Mouse (Mus musculus): ENCODE measurements around the gene Cby1. TPM values are rescaled to one million over a fixed set of nuclear protein-coding genes. Genes with fewer than 3 reads are reported as not detected.

The Cby1 gene
- total RNA-seq (2021) = 10 to 100 TPM; 55.6 to 60.1 TPM

GRCm38 (mm10) chr15:79658531-79659375 is at the start of gene Cby1, which contains the start of gene Fam227a:
Gene Cby1 (plus strand): TSS chr15:79659199.
Gene Fam227a (minus strand): TSS chr15:79658956.
- intact Hi-C loops (cut with DNase I) = no loop called here
- peak; percentile 97 for DNase-seq

GRCm38 (mm10) chr15:79609226-79609625 is 49.8 kb upstream of the Cby1 start:
- no peak for DNase-seq
- intact Hi-C loops (cut with DNase I) = loop anchor here (10.0 kb wide), 2 partner anchors 64 to 134 kb away; partner anchors contain the start of gene Ddx17

- DNase-seq = no peak
- intact Hi-C loops (cut with DNase I) = no loop called here
Observed at GRCm38 (mm10) chr15:79615501-79615900, 43.5 kb upstream of the Cby1 start.

GRCm38 (mm10) chr15:79616729-79617128 is 42.3 kb upstream of the Cby1 start:
- DNase-seq = no peak
- intact Hi-C loops (cut with DNase I) = no loop called here

GRCm38 (mm10) chr15:79617135-79617534 is 41.9 kb upstream of the Cby1 start:
- intact Hi-C loops (cut with DNase I) = no loop called here
- DNase-seq = no peak

- no peak for DNase-seq
- intact Hi-C loops (cut with DNase I) = no loop called here
Observed at GRCm38 (mm10) chr15:79618456-79618855, 40.5 kb upstream of the Cby1 start.

- no peak for DNase-seq
- intact Hi-C loops (cut with DNase I) = no loop called here
Observed at GRCm38 (mm10) chr15:79619770-79620414, 39.1 kb upstream of the Cby1 start.

- intact Hi-C loops (cut with DNase I) = no loop called here
- DNase-seq = no peak
Observed at GRCm38 (mm10) chr15:79630471-79630870, 28.5 kb upstream of the Cby1 start.

- DNase-seq = no peak
- intact Hi-C loops (cut with DNase I) = no loop called here
Observed at GRCm38 (mm10) chr15:79641135-79641817, 17.7 kb upstream of the Cby1 start.

GRCm38 (mm10) chr15:79645483-79645882 is 13.5 kb upstream of the Cby1 start:
- intact Hi-C loops (cut with DNase I) = loop anchor here (5.0 kb wide), 1 partner anchor 413 kb away; no protein-coding TSS in a partner anchor

GRCm38 (mm10) chr15:79648130-79648529 is 10.9 kb upstream of the Cby1 start:
- intact Hi-C loops (cut with DNase I) = loop anchor here (5.0 kb wide), 1 partner anchor 416 kb away; no protein-coding TSS in a partner anchor
- DNase-seq = no peak

More at GRCm38 (mm10) chr15:79645483-79645882, 13.5 kb upstream of the Cby1 start:
- DNase-seq = no peak

- DNase-seq = peak; percentile 56
- intact Hi-C loops (cut with DNase I) = no loop called here
Observed at GRCm38 (mm10) chr15:79650569-79650968, 8.4 kb upstream of the Cby1 start.

- no peak for DNase-seq
- intact Hi-C loops (cut with DNase I) = no loop called here
Observed at GRCm38 (mm10) chr15:79651481-79651880, 7.5 kb upstream of the Cby1 start.

GRCm38 (mm10) chr15:79656451-79656850 is 2.5 kb upstream of the Cby1 start:
- DNase-seq = no peak
- intact Hi-C loops (cut with DNase I) = no loop called here

- intact Hi-C loops (cut with DNase I) = no loop called here
Observed at GRCm38 (mm10) chr15:79657837-79658530, 1.0 kb upstream of the Cby1 start.

GRCm38 (mm10) chr15:79661852-79662251 is 2.9 kb downstream of the Cby1 start:
- DNase-seq = peak; percentile 38
- intact Hi-C loops (cut with DNase I) = no loop called here

More at GRCm38 (mm10) chr15:79657837-79658530, 1.0 kb upstream of the Cby1 start:
- DNase-seq = peak; percentile 87

GRCm38 (mm10) chr15:79664666-79665065 is 5.7 kb downstream of the Cby1 start:
- DNase-seq = no peak
- intact Hi-C loops (cut with DNase I) = no loop called here

GRCm38 (mm10) chr15:79669195-79669594 is 10.2 kb downstream of the Cby1 start:
- intact Hi-C loops (cut with DNase I) = no loop called here
- no peak for DNase-seq

- peak; percentile 90 for DNase-seq
- intact Hi-C loops (cut with DNase I) = no loop called here
Observed at GRCm38 (mm10) chr15:79670249-79670971, 11.4 kb downstream of the Cby1 start, which contains the start of gene Tomm22. Gene Tomm22 (plus strand): TSS chr15:79670861.

GRCm38 (mm10) chr15:79670972-79671299 is 11.9 kb downstream of the Cby1 start:
- intact Hi-C loops (cut with DNase I) = no loop called here

More at GRCm38 (mm10) chr15:79670972-79671299, 11.9 kb downstream of the Cby1 start:
- DNase-seq = no peak

Measured in left cerebral cortex, postnatal 4 days (tissue).